Mouse (Mus musculus): Measurements from ENCODE around the gene Dnase1l2.

- TF ChIP-seq CTCF (IDR thresholded peaks at IDR 0.05; ENCODE audit: insufficient read depth, low read depth, low read length) (no peak), POLR2A (IDR thresholded peaks at IDR 0.05; ENCODE audit: insufficient read depth, low read depth, low read length) (no peak)
Measured at GRCm38 (mm10) chr17:24454218-24454755, 11.4 kb upstream of the Dnase1l2 start.
